Mouse (Mus musculus) brain, embryonic 14.5 days (tissue): ENCODE results near the gene 1110017D15Rik. TPM values are rescaled to one million over a fixed set of nuclear protein-coding genes. Genes with fewer than 3 reads are reported as not detected.
A peak's percentile ranks its signal among the peaks of the same experiment; 100 is the strongest.

Experiments
- DNase-seq: peaks from one replicate; pipeline ENCODE4 v3.0.0-alpha.2; 2011; ENCODE audit warnings: low read depth
- CTCF ChIP-seq: fragments of 200-500 bp; IDR thresholded peaks from 2 replicates; pipeline ENCODE4 v1.5.1; 2012; ENCODE audit warnings: inconsistent platforms, mild to moderate bottlenecking, moderate library complexity, borderline replicate concordance; ENCODE audit not compliant: insufficient read depth, insufficient read length; ENCODE audit errors: extremely low read depth
- POLR2A ChIP-seq: fragments of 200-500 bp; IDR thresholded peaks from 2 replicates; pipeline ENCODE4 v1.6.1; 2012; ENCODE audit warnings: mild to moderate bottlenecking, inconsistent platforms, borderline replicate concordance; ENCODE audit not compliant: poor library complexity, insufficient read depth, insufficient read length, severe bottlenecking; ENCODE audit errors: extremely low read depth
- polyA plus RNA-seq: library from polyadenylated mRNA; depleted of rRNA; stranded (reverse); fragments of >200 nt; gene quantifications from 2 replicates; pipeline ENCODE4 v1.2.3, GENCODE M21; 2012

Gene 1110017D15Rik
- polyA plus RNA-seq, 1 experiment = 10.3 TPM

GRCm38 (mm10) chr4:41527996-41528395 lies 10.9 kb upstream of the 1110017D15Rik start:
- peak; percentile 81 for DNase-seq
- TF ChIP-seq CTCF = no peak
- no peak for TF ChIP-seq POLR2A

GRCm38 (mm10) chr4:41527076-41527475 lies 9.9 kb upstream of the 1110017D15Rik start:
- no peak for TF ChIP-seq POLR2A
- no peak for TF ChIP-seq CTCF
- DNase-seq = peak; percentile 47

- peak; percentile 52 for DNase-seq
- TF ChIP-seq CTCF (no peak), POLR2A (no peak)
Measured at GRCm38 (mm10) chr4:41526553-41526952, 9.4 kb upstream of the 1110017D15Rik start.

- DNase-seq = no peak
- no peak for TF ChIP-seq POLR2A
- no peak for TF ChIP-seq CTCF
Measured at GRCm38 (mm10) chr4:41524829-41525228, 7.7 kb upstream of the 1110017D15Rik start.

GRCm38 (mm10) chr4:41523839-41524238 lies 6.7 kb upstream of the 1110017D15Rik start:
- no peak for DNase-seq

GRCm38 (mm10) chr4:41522788-41523187 lies 5.7 kb upstream of the 1110017D15Rik start:
- TF ChIP-seq CTCF = peak; percentile 66; the same call in 1 of the 2 replicates
- no peak for TF ChIP-seq POLR2A
- peak; percentile 82 for DNase-seq

More at GRCm38 (mm10) chr4:41523839-41524238, 6.7 kb upstream of the 1110017D15Rik start:
- no peak for TF ChIP-seq CTCF
- TF ChIP-seq POLR2A = no peak

- DNase-seq = peak; percentile 70
- TF ChIP-seq POLR2A = no peak
- no peak for TF ChIP-seq CTCF
Measured at GRCm38 (mm10) chr4:41522136-41522535, 5.0 kb upstream of the 1110017D15Rik start.

GRCm38 (mm10) chr4:41520641-41521040 lies 3.5 kb upstream of the 1110017D15Rik start:
- no peak for TF ChIP-seq POLR2A
- no peak for TF ChIP-seq CTCF

GRCm38 (mm10) chr4:41519195-41519594 lies 2.1 kb upstream of the 1110017D15Rik start:
- TF ChIP-seq POLR2A (no peak), CTCF (no peak)
- DNase-seq = no peak

More at GRCm38 (mm10) chr4:41520641-41521040, 3.5 kb upstream of the 1110017D15Rik start:
- DNase-seq = no peak

GRCm38 (mm10) chr4:41518349-41518748 lies 1.2 kb upstream of the 1110017D15Rik start:
- no peak for DNase-seq

GRCm38 (mm10) chr4:41513714-41514113 lies 3.4 kb downstream of the 1110017D15Rik start:
- DNase-seq = no peak
- no peak for TF ChIP-seq POLR2A
- TF ChIP-seq CTCF = no peak

More at GRCm38 (mm10) chr4:41518349-41518748, 1.2 kb upstream of the 1110017D15Rik start:
- TF ChIP-seq CTCF = no peak

- peak; percentile 74 for DNase-seq
- TF ChIP-seq CTCF = no peak
- TF ChIP-seq POLR2A = no peak
Measured at GRCm38 (mm10) chr4:41513309-41513708, 3.8 kb downstream of the 1110017D15Rik start.
